Mouse (Mus musculus): Measurements from ENCODE around the gene Coq2. TPM values are rescaled to one million over a fixed set of nuclear protein-coding genes. Genes with fewer than 3 reads are reported as not detected.

Coq2 gene
- total and polyA plus RNA-seq, 2 experiments from 2014 or later, result 61.6 to 97.5 TPM

DNA sequence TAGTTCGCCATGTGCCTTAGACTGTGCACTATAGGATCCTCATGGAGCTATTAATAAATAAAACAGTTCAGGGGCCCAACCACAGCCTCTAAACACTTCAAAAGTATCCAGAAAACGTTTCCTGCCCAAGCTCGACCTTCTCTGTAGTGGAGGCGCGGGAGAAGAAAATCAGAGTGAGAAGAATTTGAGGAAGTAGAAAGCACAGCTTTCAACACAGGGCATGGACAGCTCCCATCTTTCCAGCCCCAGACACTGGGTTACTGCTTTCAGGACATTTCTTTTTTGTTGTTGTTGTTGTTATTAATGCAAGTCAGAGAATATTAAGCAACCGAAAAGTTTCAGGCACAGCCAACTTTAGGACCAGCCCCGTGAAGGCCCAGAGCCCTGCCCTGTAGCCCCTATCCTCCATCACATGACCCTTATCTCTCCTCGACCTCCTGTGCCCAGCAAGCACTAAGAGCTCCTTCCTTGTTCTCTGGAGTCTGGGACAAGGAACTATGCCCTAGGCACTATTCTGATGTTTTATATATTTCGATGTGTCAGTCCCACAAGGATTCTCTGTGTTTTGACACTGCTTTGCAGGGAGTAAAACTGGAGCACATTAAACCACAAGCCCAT lies 50.1 kb downstream of the Coq2 start:
- 84% methylated on average over 9 of the region's 9 CpGs for WGBS
- DNase-seq (ENCODE audit: low spot score) (no peak), ATAC-seq (no peak)
- no peak for TF ChIP-seq CTCF (IDR thresholded peaks at IDR 0.05; ENCODE audit: low read depth)
- Histone ChIP-seq H3K27me3 (ENCODE audit: insufficient read depth, low read length) (no peaks in the 10 kb centered on the region), H3K27ac (no peak overlapping the region), H3K4me2 (ENCODE audit: low read depth, low read length) (no peak overlapping the region), H3K9ac (replicated peaks; ENCODE audit: low read length) (no peak overlapping the region), H3K9me3 (ENCODE audit: low read length) (no peaks in the 10 kb centered on the region), H3K4me1 (ENCODE audit: insufficient read depth, low read length) (no peaks in the 10 kb centered on the region), H3K36me3 (ENCODE audit: insufficient read depth, low read length) (no peaks in the 10 kb centered on the region), H3K4me3 (ENCODE audit: low read length) (no peak overlapping the region)

DNA sequence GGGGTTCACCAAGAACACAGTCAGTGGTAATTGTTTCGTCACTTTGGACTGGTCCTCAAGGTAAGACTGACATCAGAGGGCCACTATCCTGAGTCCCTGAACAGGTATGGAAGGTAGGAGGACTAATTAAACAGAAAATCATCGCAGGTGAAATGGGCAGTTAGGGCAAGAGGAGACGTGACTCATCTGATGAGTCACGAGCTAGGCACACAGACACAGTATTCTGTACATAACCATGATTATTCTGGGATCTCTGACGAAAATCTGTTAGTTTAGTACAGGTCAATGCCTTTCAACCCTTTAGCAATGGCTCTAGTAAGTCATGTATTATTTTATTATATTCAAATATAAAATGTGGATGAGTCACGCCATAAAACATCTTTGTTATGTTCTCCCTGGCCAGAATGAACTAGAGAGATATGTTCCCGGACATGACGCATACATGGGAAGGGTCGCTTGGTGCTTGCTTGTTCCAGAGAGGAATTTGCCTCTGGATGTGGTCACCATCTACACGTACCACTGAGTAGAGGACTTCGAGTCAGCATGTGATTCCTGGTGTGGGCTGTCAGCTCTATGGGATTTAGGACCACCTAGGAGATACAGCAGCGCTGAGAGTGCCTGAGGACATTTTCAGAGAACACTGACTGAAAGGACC lies 52.3 kb downstream of the Coq2 start:
- Histone ChIP-seq H3K9ac (replicated peaks; ENCODE audit: low read length) (no peak overlapping the region), H3K9me3 (ENCODE audit: low read length) (no peaks in the 10 kb centered on the region), H3K36me3 (ENCODE audit: insufficient read depth, low read length) (no peaks in the 10 kb centered on the region), H3K4me3 (ENCODE audit: low read length) (no peak overlapping the region), H3K27me3 (ENCODE audit: insufficient read depth, low read length) (no peaks in the 10 kb centered on the region), H3K4me2 (ENCODE audit: low read depth, low read length) (no peak overlapping the region), H3K4me1 (ENCODE audit: insufficient read depth, low read length) (no peaks in the 10 kb centered on the region), H3K27ac (no peak overlapping the region)
- no peak for DNase-seq (ENCODE audit: low spot score)
- no peak for TF ChIP-seq CTCF (IDR thresholded peaks at IDR 0.05; ENCODE audit: low read depth)
- no peak for ATAC-seq
- 90% methylated on average over 12 of the region's 12 CpGs for WGBS

DNA sequence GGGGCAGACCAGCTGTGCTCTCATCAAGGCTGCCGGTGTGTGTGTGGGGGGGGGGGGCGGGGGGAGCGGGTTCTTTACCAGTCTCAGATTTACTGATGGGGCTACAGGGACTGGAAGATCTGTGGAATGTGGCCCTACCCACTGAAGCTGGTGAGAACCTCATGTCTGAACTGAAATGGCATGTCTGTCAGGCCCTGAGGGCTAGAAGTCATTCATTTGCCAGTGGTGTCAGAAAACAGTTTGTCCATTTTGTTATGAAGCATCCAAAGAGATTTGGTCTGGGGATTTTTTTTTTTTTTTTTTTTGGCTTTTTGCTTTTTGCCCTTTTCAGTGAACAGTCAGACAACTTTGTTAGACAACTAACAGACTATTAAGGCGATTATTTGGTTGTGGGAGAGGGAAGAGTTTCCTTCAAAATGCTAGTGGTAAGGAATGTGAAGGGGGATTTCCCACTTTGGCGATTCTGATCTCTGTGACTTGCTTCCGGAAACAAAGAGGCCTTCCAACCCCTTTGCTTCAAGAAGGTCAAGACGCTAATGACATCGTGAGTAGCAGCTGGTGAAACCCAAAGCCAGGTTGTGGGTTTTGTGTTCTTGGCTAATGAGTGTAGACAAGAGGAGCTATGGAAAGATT lies 52.9 kb downstream of the Coq2 start:
- no peak for TF ChIP-seq CTCF (IDR thresholded peaks at IDR 0.05; ENCODE audit: low read depth)
- WGBS, result 77% methylated on average over 8 of the region's 8 CpGs
- no peaks in the 10 kb centered on the region for H3K36me3 ChIP-seq (ENCODE audit: insufficient read depth, low read length)
- H3K9ac ChIP-seq (replicated peaks; ENCODE audit: low read length), result no peak overlapping the region
- H3K27ac ChIP-seq, result no peak overlapping the region
- DNase-seq (ENCODE audit: low spot score) (no peak), ATAC-seq (no peak)
- H3K4me3 ChIP-seq (ENCODE audit: low read length), result no peak overlapping the region
- H3K27me3 ChIP-seq (ENCODE audit: insufficient read depth, low read length), result no peaks in the 10 kb centered on the region
- no peak overlapping the region for H3K4me2 ChIP-seq (ENCODE audit: low read depth, low read length)
- no peaks in the 10 kb centered on the region for H3K4me1 ChIP-seq (ENCODE audit: insufficient read depth, low read length)
- H3K9me3 ChIP-seq (ENCODE audit: low read length), result no peaks in the 10 kb centered on the region

DNA sequence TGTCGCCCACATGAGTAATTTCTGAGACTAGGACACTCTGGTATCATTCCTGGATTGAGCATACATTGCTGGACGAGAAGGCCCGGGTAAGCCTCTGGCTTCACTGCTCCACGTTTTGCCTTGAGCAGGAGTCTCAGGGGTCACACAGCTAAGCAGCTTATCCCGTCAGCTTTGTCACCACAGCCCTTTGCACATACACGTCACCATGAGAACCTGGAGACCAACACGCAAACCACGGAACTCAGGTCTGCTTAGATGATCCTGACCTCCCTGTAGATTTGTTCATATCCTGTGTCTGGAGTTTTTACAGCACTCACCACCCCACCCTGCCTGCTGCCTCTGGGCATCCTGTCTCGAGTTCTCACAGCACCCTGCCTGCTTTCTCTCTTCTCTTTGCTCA lies 54.0 kb downstream of the Coq2 start:
- no peaks in the 10 kb centered on the region for H3K4me1 ChIP-seq (ENCODE audit: insufficient read depth, low read length)
- 71% methylated on average over 9 of the region's 9 CpGs for WGBS
- H3K36me3 ChIP-seq (ENCODE audit: insufficient read depth, low read length), result no peaks in the 10 kb centered on the region
- H3K4me2 ChIP-seq (ENCODE audit: low read depth, low read length), result no peak overlapping the region
- H3K27ac ChIP-seq, result no peak overlapping the region
- H3K27me3 ChIP-seq (ENCODE audit: insufficient read depth, low read length), result no peaks in the 10 kb centered on the region
- ATAC-seq (no peak), DNase-seq (ENCODE audit: low spot score) (no peak)
- TF ChIP-seq CTCF (IDR thresholded peaks at IDR 0.05; ENCODE audit: low read depth), result no peak
- H3K9me3 ChIP-seq (ENCODE audit: low read length), result no peaks in the 10 kb centered on the region
- no peak overlapping the region for H3K9ac ChIP-seq (replicated peaks; ENCODE audit: low read length)
- H3K4me3 ChIP-seq (ENCODE audit: low read length), result no peak overlapping the region

DNA sequence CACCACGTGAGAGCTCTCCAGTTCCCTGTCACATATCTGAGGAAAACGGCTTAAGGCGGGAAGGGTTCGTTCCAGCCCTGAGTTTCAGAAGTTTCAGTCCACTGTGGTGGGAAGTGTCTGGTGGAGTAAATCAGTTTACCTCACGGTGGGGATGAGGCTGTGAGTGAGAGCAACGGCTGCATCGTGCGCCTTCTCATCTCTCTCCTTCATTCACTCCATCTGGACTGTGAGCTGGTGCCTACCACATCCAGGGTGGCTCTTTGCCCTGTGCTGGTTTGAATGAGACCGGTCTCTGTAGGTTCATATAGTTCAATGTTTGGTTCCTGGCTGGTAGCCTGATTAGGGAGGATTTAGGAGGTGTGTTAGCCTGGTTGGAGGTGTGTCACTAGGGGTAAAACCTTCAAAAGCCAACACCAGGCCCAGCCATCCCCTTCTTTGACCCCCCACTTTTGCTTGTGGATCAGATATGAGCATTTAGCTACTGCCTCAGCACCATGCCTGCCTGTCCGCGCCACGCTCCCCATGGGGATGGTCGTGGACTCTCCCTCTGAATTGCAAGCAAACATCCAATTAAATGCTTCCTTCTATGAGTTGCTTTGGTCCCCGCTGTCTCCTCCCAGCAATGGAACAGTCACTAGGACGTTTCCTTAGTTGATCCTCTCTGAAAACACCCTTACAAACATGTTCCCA lies 55.2 kb downstream of the Coq2 start:
- Histone ChIP-seq H3K4me2 (ENCODE audit: low read depth, low read length) (no peak overlapping the region), H3K27me3 (ENCODE audit: insufficient read depth, low read length) (no peaks in the 10 kb centered on the region), H3K4me1 (ENCODE audit: insufficient read depth, low read length) (no peaks in the 10 kb centered on the region), H3K36me3 (ENCODE audit: insufficient read depth, low read length) (no peaks in the 10 kb centered on the region), H3K4me3 (ENCODE audit: low read length) (no peak overlapping the region), H3K27ac (no peak overlapping the region), H3K9me3 (ENCODE audit: low read length) (no peaks in the 10 kb centered on the region), H3K9ac (replicated peaks; ENCODE audit: low read length) (no peak overlapping the region)
- DNase-seq (ENCODE audit: low spot score), result no peak
- 90% methylated on average over 15 of the region's 15 CpGs for WGBS
- ATAC-seq, result no peak
- TF ChIP-seq CTCF (IDR thresholded peaks at IDR 0.05; ENCODE audit: low read depth), result no peak

DNA sequence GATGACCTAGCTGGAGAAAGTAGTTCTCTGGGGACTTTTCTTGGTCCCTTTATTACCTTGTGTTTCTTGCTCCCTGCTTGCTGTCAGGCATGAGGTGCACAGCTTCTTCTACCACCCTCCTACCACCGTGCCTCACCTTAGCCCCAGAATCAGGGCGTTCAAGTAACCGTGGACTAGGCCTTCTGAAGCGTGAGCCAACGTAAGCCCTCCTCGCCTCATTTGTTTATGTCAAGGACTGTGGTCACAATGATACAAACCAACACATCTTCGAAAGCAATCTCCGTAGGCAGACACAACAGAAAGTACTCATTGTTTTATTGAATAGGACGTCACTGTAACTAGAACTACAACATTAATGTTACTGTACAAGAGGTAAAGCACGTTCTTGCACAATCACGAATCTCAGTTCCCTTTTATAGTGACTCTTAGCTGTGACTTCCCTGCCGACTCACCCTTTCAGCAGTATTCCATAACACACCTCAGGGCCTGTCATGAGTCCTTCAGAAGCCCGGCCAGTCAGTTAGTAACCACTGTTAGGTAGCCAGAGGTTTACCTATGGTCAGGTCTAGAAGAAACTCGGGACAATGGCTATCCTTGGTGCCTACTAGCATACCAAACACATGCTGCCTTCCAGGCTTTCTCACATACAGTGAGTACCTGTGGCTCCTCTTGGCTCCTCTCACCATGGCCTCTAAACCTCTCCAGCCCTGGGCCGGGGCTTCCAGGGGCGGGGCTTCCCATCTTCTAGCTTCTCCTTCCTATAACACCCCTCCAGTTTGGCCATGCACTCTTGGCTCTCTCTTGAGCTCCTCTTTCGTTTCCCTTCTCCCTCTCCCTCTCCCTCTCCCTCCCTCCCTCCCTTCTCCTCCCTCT lies 60.8 kb downstream of the Coq2 start:
- no peak for ATAC-seq
- H3K36me3 ChIP-seq (ENCODE audit: insufficient read depth, low read length), result no peaks in the 10 kb centered on the region
- TF ChIP-seq CTCF (IDR thresholded peaks at IDR 0.05; ENCODE audit: low read depth), result no peak
- no peak overlapping the region for H3K9ac ChIP-seq (replicated peaks; ENCODE audit: low read length)
- 87% methylated on average over 17 of the region's 17 CpGs for WGBS
- H3K4me3 ChIP-seq (ENCODE audit: low read length), result no peak overlapping the region
- no peak overlapping the region for H3K4me2 ChIP-seq (ENCODE audit: low read depth, low read length)
- H3K4me1 ChIP-seq (ENCODE audit: insufficient read depth, low read length), result no peaks in the 10 kb centered on the region
- H3K27ac ChIP-seq, result no peak overlapping the region
- no peak for DNase-seq (ENCODE audit: low spot score)
- no peaks in the 10 kb centered on the region for H3K9me3 ChIP-seq (ENCODE audit: low read length)
- H3K27me3 ChIP-seq (ENCODE audit: insufficient read depth, low read length), result no peaks in the 10 kb centered on the region
